Mouse (Mus musculus) neural tube, embryonic 15.5 days (tissue): ENCODE measurements around the gene Lbh. TPM values are rescaled to one million over a fixed set of nuclear protein-coding genes. Genes with fewer than 3 reads are reported as not detected.

Experiments
- ATAC-seq: fragments of 200-750 bp; cut with Nextera tagmentation; 2 replicates; pipeline ENCODE4 v1.8.0; 2017; ENCODE audit warnings: mild to moderate bottlenecking, moderate TSS enrichment, moderate library complexity; ENCODE audit not compliant: low FRiP score
- H3K27ac ChIP-seq: fragments of 300-500 bp; sonication (generic); replicated peaks from 2 replicates; pipeline ENCODE4 v1.5.1; 2015; ENCODE audit warnings: mild to moderate bottlenecking, inconsistent platforms
- H3K27me3 ChIP-seq: fragments of 300-500 bp; sonication (generic); replicated peaks from 2 replicates; pipeline ENCODE4 v1.6.1; 2015; ENCODE audit warnings: inconsistent platforms
- H3K36me3 ChIP-seq: fragments of 300-500 bp; sonication (generic); 2 replicates; pipeline ENCODE4 v1.6.1; 2015; ENCODE audit warnings: inconsistent platforms
- H3K4me1 ChIP-seq: fragments of 300-500 bp; sonication (generic); 2 replicates; pipeline ENCODE4 v1.6.1; 2015; ENCODE audit warnings: inconsistent platforms
- H3K4me2 ChIP-seq: fragments of 300-500 bp; sonication (generic); 2 replicates; pipeline ENCODE4 v1.6.1; 2015; ENCODE audit warnings: inconsistent platforms, mild to moderate bottlenecking, moderate library complexity
- H3K4me3 ChIP-seq: fragments of 300-500 bp; sonication (generic); replicated peaks from 2 replicates; pipeline ENCODE4 v1.5.1; 2015; ENCODE audit warnings: mild to moderate bottlenecking, inconsistent platforms
- H3K9ac ChIP-seq: fragments of 300-500 bp; sonication (generic); replicated peaks from 2 replicates; pipeline ENCODE4 v1.6.1; 2015; ENCODE audit warnings: mild to moderate bottlenecking, inconsistent platforms
- H3K9me3 ChIP-seq: fragments of 300-500 bp; sonication (generic); replicated peaks from 2 replicates; pipeline ENCODE4 v1.6.1; 2016; ENCODE audit warnings: inconsistent platforms
- WGBS: fragments of 180-500 bp; shearing (Covaris S2); methylation state at CpG from one replicate; pipeline ENCODE4 v1.1.7; 2015; ENCODE audit warnings: mixed read lengths; 5-methylcytosine and 5-hydroxymethylcytosine counted together
- polyA plus RNA-seq: library from polyadenylated mRNA; unstranded; fragments of >200 nt; fragmentation: Nextera tagmentation; extraction: Ambion mirVana; gene quantifications from 2 replicates; pipeline ENCODE4 v1.2.1, GENCODE M21; 2015

The Lbh gene
- polyA plus RNA-seq, 1 experiment from 2014 or later = 4.9 TPM

GRCm38 (mm10) chr17:72914082-72914481 is 4.0 kb upstream of the Lbh start:
- no peaks in the 10 kb centered on the region for H3K27me3 ChIP-seq
- no peak overlapping the region for H3K4me2 ChIP-seq
- H3K36me3 ChIP-seq = no peaks in the 10 kb centered on the region
- ATAC-seq = no peak
- no peak overlapping the region for H3K27ac ChIP-seq
- peaks cover 9% of the 10 kb centered on the region for H3K4me1 ChIP-seq
- H3K9ac ChIP-seq = no peak overlapping the region
- H3K9me3 ChIP-seq = no peaks in the 10 kb centered on the region
- no peak overlapping the region for H3K4me3 ChIP-seq
- 81% methylated on average over 2 of the region's 2 CpGs for WGBS

- H3K4me2 ChIP-seq = peak overlapping the region; percentile 78
- WGBS = 1% methylated on average over 37 of the region's 37 CpGs
- peak overlapping the region; percentile 94 for H3K9ac ChIP-seq
- no peaks in the 10 kb centered on the region for H3K27me3 ChIP-seq
- peaks cover 40% of the 10 kb centered on the region for H3K4me1 ChIP-seq
- peak; percentile 71 for ATAC-seq
- no peaks in the 10 kb centered on the region for H3K9me3 ChIP-seq
- H3K27ac ChIP-seq = peak overlapping the region; percentile 95
- H3K4me3 ChIP-seq = peak overlapping the region; percentile 60
- peaks cover 2% of the 10 kb centered on the region; the same call in 1 of the 2 replicates for H3K36me3 ChIP-seq
These were observed 669 bp upstream of the Lbh start for GRCm38 (mm10) chr17:72917241-72918030.

GRCm38 (mm10) chr17:72918571-72919541 is 751 bp downstream of the Lbh start:
- under 1% methylated on average over 54 of the region's 54 CpGs for WGBS
- H3K27ac ChIP-seq = peak overlapping the region; percentile 95
- peaks cover 10% of the 10 kb centered on the region; the same call in 1 of the 2 replicates for H3K36me3 ChIP-seq
- peak overlapping the region; percentile 60 for H3K4me3 ChIP-seq
- H3K4me1 ChIP-seq = peaks cover 54% of the 10 kb centered on the region
- peak overlapping the region; percentile 78 for H3K4me2 ChIP-seq
- H3K27me3 ChIP-seq = no peaks in the 10 kb centered on the region
- peak; percentile 60 for ATAC-seq
- peak overlapping the region; percentile 94 for H3K9ac ChIP-seq
- H3K9me3 ChIP-seq = no peaks in the 10 kb centered on the region

- peaks cover 10% of the 10 kb centered on the region; the same call in 1 of the 2 replicates for H3K36me3 ChIP-seq
- no peaks in the 10 kb centered on the region for H3K27me3 ChIP-seq
- peak overlapping the region; percentile 60 for H3K4me3 ChIP-seq
- peak overlapping the region; percentile 95 for H3K27ac ChIP-seq
- peak overlapping the region; percentile 94 for H3K9ac ChIP-seq
- H3K9me3 ChIP-seq = no peaks in the 10 kb centered on the region
- ATAC-seq = no peak
- 1% methylated on average over 3 of the region's 3 CpGs for WGBS
- H3K4me2 ChIP-seq = peak overlapping the region; percentile 78
- peaks cover 62% of the 10 kb centered on the region for H3K4me1 ChIP-seq
These were observed 1.5 kb downstream of the Lbh start for GRCm38 (mm10) chr17:72919641-72920040.

- Histone ChIP-seq H3K4me1 (peaks cover 70% of the 10 kb centered on the region), H3K36me3 (peaks cover 10% of the 10 kb centered on the region), H3K27ac (no peak overlapping the region), H3K27me3 (no peaks in the 10 kb centered on the region), H3K4me3 (peak overlapping the region; percentile 22), H3K9ac (0 out of 2 replicates have a peak overlapping the region, but pooled peaks have one; percentile 2), H3K9me3 (no peaks in the 10 kb centered on the region), H3K4me2 (peak overlapping the region; percentile 78)
- WGBS = 11% methylated on average over 2 of the region's 2 CpGs
- ATAC-seq = no peak
These were observed 2.3 kb downstream of the Lbh start for GRCm38 (mm10) chr17:72920430-72920829.

GRCm38 (mm10) chr17:72920971-72921370 is 2.9 kb downstream of the Lbh start:
- 0 out of 2 replicates have a peak overlapping the region, but pooled peaks have one; percentile 1 for H3K9ac ChIP-seq
- H3K36me3 ChIP-seq = peaks cover 10% of the 10 kb centered on the region
- 56% methylated on average over 8 of the region's 9 CpGs for WGBS
- H3K4me3 ChIP-seq = peak overlapping the region; percentile 22
- ATAC-seq = no peak
- peaks cover 75% of the 10 kb centered on the region for H3K4me1 ChIP-seq
- no peaks in the 10 kb centered on the region for H3K9me3 ChIP-seq
- H3K4me2 ChIP-seq = peak overlapping the region; percentile 78
- no peak overlapping the region for H3K27ac ChIP-seq
- no peaks in the 10 kb centered on the region for H3K27me3 ChIP-seq

GRCm38 (mm10) chr17:72922206-72922605 is 4.1 kb downstream of the Lbh start:
- Histone ChIP-seq H3K4me3 (no peak overlapping the region), H3K4me2 (peak overlapping the region; percentile 78), H3K9ac (no peak overlapping the region), H3K9me3 (no peaks in the 10 kb centered on the region), H3K36me3 (peaks cover 10% of the 10 kb centered on the region), H3K27ac (no peak overlapping the region), H3K27me3 (no peaks in the 10 kb centered on the region), H3K4me1 (peaks cover 78% of the 10 kb centered on the region)
- 77% methylated on average over 5 of the region's 5 CpGs for WGBS
- no peak for ATAC-seq

- no peak for ATAC-seq
- H3K9ac ChIP-seq = no peak overlapping the region
- peaks cover 10% of the 10 kb centered on the region for H3K36me3 ChIP-seq
- H3K4me2 ChIP-seq = peak overlapping the region; percentile 8
- peaks cover 77% of the 10 kb centered on the region for H3K4me1 ChIP-seq
- WGBS = 83% methylated on average over 4 of the region's 4 CpGs
- H3K27me3 ChIP-seq = no peaks in the 10 kb centered on the region
- H3K4me3 ChIP-seq = no peak overlapping the region
- no peaks in the 10 kb centered on the region for H3K9me3 ChIP-seq
- no peak overlapping the region for H3K27ac ChIP-seq
These were observed 5.2 kb downstream of the Lbh start for GRCm38 (mm10) chr17:72923283-72923682.

- no peak for ATAC-seq
- H3K27me3 ChIP-seq = no peaks in the 10 kb centered on the region
- H3K4me3 ChIP-seq = no peak overlapping the region
- peaks cover 78% of the 10 kb centered on the region for H3K4me1 ChIP-seq
- no peaks in the 10 kb centered on the region for H3K9me3 ChIP-seq
- no peak overlapping the region for H3K9ac ChIP-seq
- H3K4me2 ChIP-seq = peak overlapping the region; percentile 11; the same call in 1 of the 2 replicates
- WGBS = 35% methylated on average over 8 of the region's 8 CpGs
- H3K27ac ChIP-seq = 0 out of 2 replicates have a peak overlapping the region, but pooled peaks have one; percentile 74
- peaks cover 13% of the 10 kb centered on the region for H3K36me3 ChIP-seq
These were observed 6.2 kb downstream of the Lbh start for GRCm38 (mm10) chr17:72924295-72924694.

GRCm38 (mm10) chr17:72925111-72925510 is 7.0 kb downstream of the Lbh start:
- H3K4me1 ChIP-seq = peaks cover 72% of the 10 kb centered on the region
- ATAC-seq = no peak
- H3K4me3 ChIP-seq = no peak overlapping the region
- peak overlapping the region; percentile 39; the same call in 1 of the 2 replicates for H3K4me2 ChIP-seq
- no peaks in the 10 kb centered on the region for H3K27me3 ChIP-seq
- no peak overlapping the region for H3K9ac ChIP-seq
- WGBS = 80% methylated on average over 6 of the region's 6 CpGs
- peaks cover 13% of the 10 kb centered on the region for H3K36me3 ChIP-seq
- H3K9me3 ChIP-seq = no peaks in the 10 kb centered on the region
- H3K27ac ChIP-seq = peak overlapping the region; percentile 74
